Mouse (Mus musculus): Measurements from ENCODE around the gene Gm10229. TPM values are rescaled to one million over a fixed set of nuclear protein-coding genes. Genes with fewer than 3 reads are reported as not detected.

Gm10229 gene
- polyA plus RNA-seq, 1 experiment from 2014 or later: not detected

Other genes with a start within 250 kb of the Gm10229 start
- not detected in 2 replicates for gene 2310057N15Rik, start 241.1 kb upstream of the Gm10229 start, polyA plus RNA-seq (2015; fragmentation: Nextera tagmentation; extraction: Ambion mirVana)
- gene Gm5965, start 237.4 kb upstream of the Gm10229 start, polyA plus RNA-seq (2015; fragmentation: Nextera tagmentation; extraction: Ambion mirVana): not detected in 2 replicates
- gene Gm20741, start 203.1 kb upstream of the Gm10229 start, polyA plus RNA-seq (2015; fragmentation: Nextera tagmentation; extraction: Ambion mirVana): not detected in 2 replicates
- not detected in 2 replicates for gene Krtap15, start 195.1 kb upstream of the Gm10229 start, polyA plus RNA-seq (2015; fragmentation: Nextera tagmentation; extraction: Ambion mirVana)
- not detected in 2 replicates for gene Krtap14, start 189.1 kb upstream of the Gm10229 start, polyA plus RNA-seq (2015; fragmentation: Nextera tagmentation; extraction: Ambion mirVana)
- gene Krtap19-1, start 145.9 kb upstream of the Gm10229 start, polyA plus RNA-seq (2015; fragmentation: Nextera tagmentation; extraction: Ambion mirVana): not detected in 2 replicates
- not detected in 2 replicates for gene Krtap19-2, start 141.0 kb upstream of the Gm10229 start, polyA plus RNA-seq (2015; fragmentation: Nextera tagmentation; extraction: Ambion mirVana)
- gene Krtap19-3, start 137.2 kb upstream of the Gm10229 start, polyA plus RNA-seq (2015; fragmentation: Nextera tagmentation; extraction: Ambion mirVana): not detected in 2 replicates
- not detected in 2 replicates for gene Krtap19-4, start 130.2 kb upstream of the Gm10229 start, polyA plus RNA-seq (2015; fragmentation: Nextera tagmentation; extraction: Ambion mirVana)
- gene Krtap19-5, start 118.8 kb upstream of the Gm10229 start, polyA plus RNA-seq (2015; fragmentation: Nextera tagmentation; extraction: Ambion mirVana): not detected in 2 replicates
- gene Krtap19-9b, start 83.0 kb upstream of the Gm10229 start, polyA plus RNA-seq (2015; fragmentation: Nextera tagmentation; extraction: Ambion mirVana): not detected in 2 replicates
- not detected in 2 replicates for gene Krtap16-3, start 52.4 kb upstream of the Gm10229 start, polyA plus RNA-seq (2015; fragmentation: Nextera tagmentation; extraction: Ambion mirVana)
- not detected in 2 replicates for gene Krtap22-2, start 4.5 kb upstream of the Gm10229 start, polyA plus RNA-seq (2015; fragmentation: Nextera tagmentation; extraction: Ambion mirVana)
- not detected in 2 replicates for gene Krtap6-1, start 16.4 kb downstream of the Gm10229 start, polyA plus RNA-seq (2015; fragmentation: Nextera tagmentation; extraction: Ambion mirVana)
- not detected in 2 replicates for gene Gm10228, start 26.2 kb downstream of the Gm10229 start, polyA plus RNA-seq (2015; fragmentation: Nextera tagmentation; extraction: Ambion mirVana)
- gene Krtap6-5, start 32.6 kb downstream of the Gm10229 start, polyA plus RNA-seq (2015; fragmentation: Nextera tagmentation; extraction: Ambion mirVana): not detected in 2 replicates
- gene 1110025L11Rik, start 48.7 kb downstream of the Gm10229 start, polyA plus RNA-seq (2015; fragmentation: Nextera tagmentation; extraction: Ambion mirVana): not detected in 2 replicates
- gene Krtap6-3, start 68.7 kb downstream of the Gm10229 start, polyA plus RNA-seq (2015; fragmentation: Nextera tagmentation; extraction: Ambion mirVana): not detected in 2 replicates
- gene Gm6358, start 125.6 kb downstream of the Gm10229 start, polyA plus RNA-seq (2015; fragmentation: Nextera tagmentation; extraction: Ambion mirVana): not detected in 2 replicates
- gene Gm10061, start 135.8 kb downstream of the Gm10229 start, polyA plus RNA-seq (2015; fragmentation: Nextera tagmentation; extraction: Ambion mirVana): not detected in 2 replicates
- not detected in 2 replicates for gene Gm9789, start 142.7 kb downstream of the Gm10229 start, polyA plus RNA-seq (2015; fragmentation: Nextera tagmentation; extraction: Ambion mirVana)
- not detected in 2 replicates for gene Gm7735, start 154.2 kb downstream of the Gm10229 start, polyA plus RNA-seq (2015; fragmentation: Nextera tagmentation; extraction: Ambion mirVana)
- gene 1110057P08Rik, start 159.5 kb downstream of the Gm10229 start, polyA plus RNA-seq (2015; fragmentation: Nextera tagmentation; extraction: Ambion mirVana): not detected in 2 replicates
- not detected in 2 replicates for gene Krtap20-2, start 190.6 kb downstream of the Gm10229 start, polyA plus RNA-seq (2015; fragmentation: Nextera tagmentation; extraction: Ambion mirVana)

Data from stomach, postnatal 0 days (tissue).